Mouse (Mus musculus) heart, embryonic 14.5 days (tissue): ENCODE measurements at regions not wholly inside any gene's neighbourhood (a gene's known extent, or its start where the extent isn't known, plus 50 kb on each side); places are given as distances from the start of the nearest gene placed in this dataset.
"Not testable (repeated sequence)": the region's sequence is repeated elsewhere in the genome, so short reads cannot be mapped to it uniquely, and the experiment has no call there.

Experiments
- ATAC-seq: fragments of 200-750 bp; cut with Nextera tagmentation; 2 replicates; pipeline ENCODE4 v1.8.0; 2017; ENCODE audit warnings: low read depth, moderate TSS enrichment; ENCODE audit not compliant: insufficient number of reproducible peaks, insufficient read depth, low FRiP score
- H3K27ac ChIP-seq, 2 experiments: fragments of 200-500 bp in 1 of 2; fragments of 300-500 bp in 1 of 2; sonication (generic) in 1 of 2; replicated peaks in 1 of 2; 2 replicates each; pipeline ENCODE4 v1.5.1; 2012 to 2014; ENCODE audit warnings: low read depth in 2 of 2, low read length in 2 of 2, control low read depth in 1 of 2, mild to moderate bottlenecking in 1 of 2, mixed read lengths in 1 of 2; ENCODE audit not compliant: control insufficient read depth in 1 of 2, insufficient read depth in 1 of 2
- H3K27me3 ChIP-seq: fragments of 300-500 bp; sonication (generic); 2 replicates; pipeline ENCODE4 v1.6.1; 2014; ENCODE audit warnings: mild to moderate bottlenecking, low read length, control low read depth; ENCODE audit not compliant: control insufficient read depth, insufficient read depth
- H3K36me3 ChIP-seq: fragments of 300-500 bp; sonication (generic); 2 replicates; pipeline ENCODE4 v1.6.1; 2014; ENCODE audit warnings: mild to moderate bottlenecking, control low read depth, low read length, mixed read lengths; ENCODE audit not compliant: control insufficient read depth, insufficient read depth
- H3K4me1 ChIP-seq, 2 experiments: fragments of 200-500 bp in 1 of 2; fragments of 300-500 bp in 1 of 2; sonication (generic) in 1 of 2; 2 replicates each; pipeline ENCODE4 v1.6.1; 2012 to 2014; ENCODE audit warnings: low read length in 2 of 2, control low read depth in 1 of 2, mixed read lengths in 1 of 2; ENCODE audit not compliant: control insufficient read depth in 2 of 2, insufficient read depth in 2 of 2
- H3K4me2 ChIP-seq: fragments of 300-500 bp; sonication (generic); 2 replicates; pipeline ENCODE4 v1.6.1; 2014; ENCODE audit warnings: mild to moderate bottlenecking, low read length
- H3K4me3 ChIP-seq, 2 experiments: fragments of 200-500 bp in 1 of 2; fragments of 300-500 bp in 1 of 2; sonication (generic) in 1 of 2; 2 replicates each; pipeline ENCODE4 v1.5.1; 2012 to 2014; ENCODE audit warnings: low read length in 2 of 2, mild to moderate bottlenecking in 2 of 2, control low read depth in 1 of 2, low read depth in 1 of 2, moderate library complexity in 1 of 2; ENCODE audit not compliant: control insufficient read depth in 1 of 2, insufficient read depth in 1 of 2
- H3K9ac ChIP-seq: fragments of 300-500 bp; sonication (generic); 2 replicates; pipeline ENCODE4 v1.6.1; 2014; ENCODE audit warnings: mild to moderate bottlenecking, low read length
- H3K9me3 ChIP-seq: fragments of 300-500 bp; sonication (generic); 2 replicates; pipeline ENCODE4 v1.6.1; 2016; ENCODE audit warnings: low read length, control low read depth; ENCODE audit not compliant: control insufficient read depth
- WGBS: fragments of 180-500 bp; shearing (Covaris S2); extraction: QIAGEN DNeasy Blood & Tissue Kit; methylation state at CpG from one replicate; pipeline ENCODE4 v1.1.7; 2014; 5-methylcytosine and 5-hydroxymethylcytosine counted together

GRCm38 (mm10) chr3:60841895-60842294, 160.7 kb upstream of the P2ry1 start:
- H3K9ac ChIP-seq, result no peak overlapping the region

GRCm38 (mm10) chr3:60845293-60845692, 157.3 kb upstream of the P2ry1 start:
- no peak overlapping the region for H3K27ac ChIP-seq
- H3K9me3 ChIP-seq, result no peaks in the 10 kb centered on the region
- no peak overlapping the region for H3K9ac ChIP-seq
- ATAC-seq, result no peak
- H3K4me3 ChIP-seq, result no peak overlapping the region
- H3K36me3 ChIP-seq, result no peaks in the 10 kb centered on the region
- WGBS, result 61% methylated on average over 2 of the region's 2 CpGs
- H3K27me3 ChIP-seq, result no peaks in the 10 kb centered on the region
- no peak overlapping the region for H3K4me2 ChIP-seq
- no peaks in the 10 kb centered on the region for H3K4me1 ChIP-seq

More at GRCm38 (mm10) chr3:60841895-60842294, 160.7 kb upstream of the P2ry1 start:
- Histone ChIP-seq H3K4me2 (no peak overlapping the region), H3K9me3 (no peaks in the 10 kb centered on the region), H3K27me3 (no peaks in the 10 kb centered on the region), H3K4me1 (no peaks in the 10 kb centered on the region), H3K4me3 (no peak overlapping the region), H3K27ac (no peak overlapping the region), H3K36me3 (no peaks in the 10 kb centered on the region)
- 84% methylated on average over 1 of the region's 1 CpGs for WGBS
- ATAC-seq, result no peak

GRCm38 (mm10) chr3:60848437-60848836, 154.2 kb upstream of the P2ry1 start:
- no peaks in the 10 kb centered on the region for H3K4me1 ChIP-seq
- 77% methylated on average over 2 of the region's 2 CpGs for WGBS
- no peaks in the 10 kb centered on the region for H3K36me3 ChIP-seq
- H3K4me3 ChIP-seq, result no peak overlapping the region
- H3K27ac ChIP-seq, result no peak overlapping the region
- no peaks in the 10 kb centered on the region for H3K27me3 ChIP-seq
- no peaks in the 10 kb centered on the region for H3K9me3 ChIP-seq
- H3K9ac ChIP-seq, result no peak overlapping the region
- no peak overlapping the region for H3K4me2 ChIP-seq
- no peak for ATAC-seq

- no peak overlapping the region for H3K4me2 ChIP-seq
- no peak for ATAC-seq
- no peak overlapping the region for H3K4me3 ChIP-seq
- WGBS, result 53% methylated on average over 5 of the region's 5 CpGs
- no peak overlapping the region for H3K27ac ChIP-seq
- H3K27me3 ChIP-seq, result no peaks in the 10 kb centered on the region
- no peaks in the 10 kb centered on the region for H3K9me3 ChIP-seq
- no peak overlapping the region for H3K9ac ChIP-seq
- H3K4me1 ChIP-seq, result no peaks in the 10 kb centered on the region
- H3K36me3 ChIP-seq, result no peaks in the 10 kb centered on the region
Measured at GRCm38 (mm10) chr3:60853773-60854172, 148.8 kb upstream of the P2ry1 start.

GRCm38 (mm10) chr3:60855734-60856133, 146.9 kb upstream of the P2ry1 start:
- Histone ChIP-seq H3K4me3 (no peak overlapping the region), H3K36me3 (no peaks in the 10 kb centered on the region), H3K4me1 (no peaks in the 10 kb centered on the region), H3K27me3 (no peaks in the 10 kb centered on the region), H3K4me2 (no peak overlapping the region), H3K9me3 (no peaks in the 10 kb centered on the region), H3K27ac (no peak overlapping the region), H3K9ac (no peak overlapping the region)
- 62% methylated on average over 2 of the region's 2 CpGs for WGBS
- no peak for ATAC-seq

- no peaks in the 10 kb centered on the region for H3K27me3 ChIP-seq
- no peak for ATAC-seq
- no peaks in the 10 kb centered on the region for H3K9me3 ChIP-seq
- no peak overlapping the region for H3K4me2 ChIP-seq
- no peaks in the 10 kb centered on the region for H3K4me1 ChIP-seq
- 86% methylated on average over 5 of the region's 5 CpGs for WGBS
- no peak overlapping the region for H3K4me3 ChIP-seq
- no peaks in the 10 kb centered on the region for H3K36me3 ChIP-seq
- no peak overlapping the region for H3K27ac ChIP-seq
- H3K9ac ChIP-seq, result no peak overlapping the region
Measured at GRCm38 (mm10) chr3:60858474-60859118, 144.0 kb upstream of the P2ry1 start.

GRCm38 (mm10) chr3:60859119-60859515, 143.5 kb upstream of the P2ry1 start:
- Histone ChIP-seq H3K27me3 (no peaks in the 10 kb centered on the region), H3K4me1 (no peaks in the 10 kb centered on the region), H3K4me2 (no peak overlapping the region), H3K27ac (no peak overlapping the region), H3K36me3 (no peaks in the 10 kb centered on the region), H3K4me3 (no peak overlapping the region), H3K9me3 (no peaks in the 10 kb centered on the region), H3K9ac (no peak overlapping the region)
- 85% methylated on average over 3 of the region's 3 CpGs for WGBS
- no peak for ATAC-seq

GRCm38 (mm10) chr3:60876858-60877257, 125.7 kb upstream of the P2ry1 start:
- H3K9ac ChIP-seq, H3K4me2 ChIP-seq, H3K27ac ChIP-seq, H3K9me3 ChIP-seq, H3K27me3 ChIP-seq, H3K4me1 ChIP-seq, H3K36me3 ChIP-seq, ATAC-seq, H3K4me3 ChIP-seq: not testable (repeated sequence)
- 88% methylated on average over 11 of the region's 11 CpGs for WGBS
